Mouse (Mus musculus) limb, embryonic 14.5 days (tissue): ENCODE measurements around the gene Akt2. TPM values are rescaled to one million over a fixed set of nuclear protein-coding genes. Genes with fewer than 3 reads are reported as not detected.
A peak's percentile ranks its signal among the peaks of the same experiment; 100 is the strongest.

Source experiments
- ATAC-seq: fragments of 200-750 bp; cut with Nextera tagmentation; 2 replicates; pipeline ENCODE4 v1.8.0; 2017; ENCODE audit warnings: low read depth, moderate number of reproducible peaks, moderate TSS enrichment; ENCODE audit not compliant: low FRiP score
- DNase-seq: peaks from one replicate; pipeline ENCODE4 v3.0.0-alpha.2; 2015; ENCODE audit warnings: low spot score
- H3K27ac ChIP-seq: fragments of 300-500 bp; sonication (generic); replicated peaks from 2 replicates; pipeline ENCODE4 v1.5.1; 2014; ENCODE audit warnings: low read depth, mild to moderate bottlenecking, low read length, moderate library complexity, mixed read lengths
- H3K27me3 ChIP-seq: fragments of 300-500 bp; sonication (generic); 2 replicates; pipeline ENCODE4 v1.6.1; 2014; ENCODE audit warnings: low read length, mixed read lengths; ENCODE audit not compliant: control insufficient read depth, insufficient read depth
- H3K36me3 ChIP-seq: fragments of 300-500 bp; sonication (generic); 2 replicates; pipeline ENCODE4 v1.6.1; 2014; ENCODE audit warnings: mild to moderate bottlenecking, low read length, moderate library complexity, mixed read lengths; ENCODE audit not compliant: control insufficient read depth, insufficient read depth
- H3K4me1 ChIP-seq: fragments of 300-500 bp; sonication (generic); 2 replicates; pipeline ENCODE4 v1.6.1; 2014; ENCODE audit warnings: antibody characterized with exemption, low read length, mixed read lengths; ENCODE audit not compliant: control insufficient read depth, insufficient read depth
- H3K4me2 ChIP-seq: fragments of 300-500 bp; sonication (generic); replicated peaks from 2 replicates; pipeline ENCODE4 v1.6.1; 2014; ENCODE audit warnings: low read depth, mild to moderate bottlenecking, low read length, moderate library complexity; ENCODE audit not compliant: severe bottlenecking
- H3K4me3 ChIP-seq: fragments of 300-500 bp; sonication (generic); replicated peaks from 2 replicates; pipeline ENCODE4 v1.5.1; 2014; ENCODE audit warnings: low read length
- H3K9ac ChIP-seq: fragments of 300-500 bp; sonication (generic); 2 replicates; pipeline ENCODE4 v1.6.1; 2014; ENCODE audit warnings: mild to moderate bottlenecking, low read depth, low read length, moderate library complexity; ENCODE audit not compliant: severe bottlenecking
- H3K9me3 ChIP-seq: fragments of 300-500 bp; sonication (generic); 2 replicates; pipeline ENCODE4 v1.6.1; 2016; ENCODE audit warnings: low read length; ENCODE audit not compliant: control insufficient read depth
- POLR2A ChIP-seq: fragments of 200-500 bp; IDR thresholded peaks from 2 replicates; pipeline ENCODE4 v1.8.0; 2012; ENCODE audit warnings: inconsistent platforms, mild to moderate bottlenecking, moderate library complexity, borderline replicate concordance; ENCODE audit not compliant: insufficient read depth, insufficient read length; ENCODE audit errors: extremely low read depth
- WGBS: fragments of 180-500 bp; shearing (Covaris S2); extraction: QIAGEN DNeasy Blood & Tissue Kit; methylation state at CpG from one replicate; pipeline ENCODE4 v1.1.7; 2014; 5-methylcytosine and 5-hydroxymethylcytosine counted together
- polyA plus RNA-seq, 2 experiments: library from polyadenylated mRNA; depleted of rRNA in 1 of 2; stranded (reverse) in 1 of 2; unstranded in 1 of 2; fragments of >200 nt; fragmentation: Nextera tagmentation in 1 of 2; extraction: Ambion mirVana in 1 of 2; gene quantifications; 2 replicates each; pipeline versions ENCODE4 v1.2.1 to v1.2.3; 2012 to 2014

The Akt2 gene
- polyA plus RNA-seq, 2 experiments: 96.6 to 112 TPM

GRCm38 (mm10) chr7:27596586-27597503, 5.5 kb downstream of the Akt2 start:
- no peaks in the 10 kb centered on the region for H3K27me3 ChIP-seq
- DNase-seq (no peak), ATAC-seq (no peak)
- H3K4me1 ChIP-seq: peaks cover 21% of the 10 kb centered on the region; the same call in 1 of the 2 replicates
- H3K36me3 ChIP-seq: 0 out of 2 replicates have a peak, but pooled peaks cover 2% of the 10 kb centered on the region
- no peak overlapping the region for H3K4me3 ChIP-seq
- H3K4me2 ChIP-seq: no peak overlapping the region; the same call in 1 of the 2 replicates
- 55% methylated on average over 10 of the region's 10 CpGs for WGBS
- TF ChIP-seq POLR2A: no peak
- H3K9me3 ChIP-seq: no peaks in the 10 kb centered on the region
- H3K27ac ChIP-seq: peak overlapping the region; percentile 68
- H3K9ac ChIP-seq: peak overlapping the region; percentile 40

GRCm38 (mm10) chr7:27598053-27598452, 6.7 kb downstream of the Akt2 start:
- WGBS: 81% methylated on average over 7 of the region's 7 CpGs
- Histone ChIP-seq H3K36me3 (0 out of 2 replicates have a peak, but pooled peaks cover 2% of the 10 kb centered on the region), H3K4me1 (peaks cover 23% of the 10 kb centered on the region; the same call in 1 of the 2 replicates), H3K27ac (no peak overlapping the region), H3K9ac (no peak overlapping the region), H3K27me3 (no peaks in the 10 kb centered on the region), H3K4me2 (no peak overlapping the region), H3K4me3 (no peak overlapping the region), H3K9me3 (no peaks in the 10 kb centered on the region)
- no peak for TF ChIP-seq POLR2A
- DNase-seq (no peak), ATAC-seq (no peak)

DNA sequence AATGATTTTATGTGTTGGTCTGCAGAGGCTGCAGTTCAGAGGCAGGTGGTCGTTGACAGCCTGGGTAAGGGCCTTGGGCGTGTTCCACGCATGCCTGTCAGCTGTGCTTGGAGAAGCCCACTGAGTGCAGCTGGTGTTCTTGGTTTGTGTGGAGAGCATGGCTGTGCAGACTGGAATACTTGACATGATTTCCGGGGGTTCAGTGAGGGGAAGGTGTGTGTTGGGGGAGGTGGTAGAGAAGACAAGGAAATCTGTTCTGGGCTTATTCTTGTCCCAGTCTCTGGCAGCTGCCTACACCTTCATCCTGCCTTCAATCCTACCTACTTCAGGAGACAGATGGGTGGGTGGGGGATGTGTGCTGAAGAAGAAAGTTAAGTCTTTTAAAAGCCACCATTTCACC, 10.3 kb downstream of the Akt2 start:
- whole genome bisulfite sequencing: 55% methylated on average over 4 of the region's 4 CpGs
- no peak for DNase-seq
- Histone ChIP-seq H3K9ac (no peak overlapping the region), H3K36me3 (peaks cover 2% of the 10 kb centered on the region; the same call in 1 of the 2 replicates), H3K4me1 (peaks cover 36% of the 10 kb centered on the region), H3K27ac (0 out of 2 replicates have a peak overlapping the region, but pooled peaks have one; percentile 38), H3K4me2 (no peak overlapping the region), H3K27me3 (no peaks in the 10 kb centered on the region), H3K4me3 (no peak overlapping the region), H3K9me3 (no peaks in the 10 kb centered on the region)
- ATAC-seq: no peak
- no peak for TF ChIP-seq POLR2A

- TF ChIP-seq POLR2A: no peak
- ATAC-seq (no peak), DNase-seq (no peak)
- no peaks in the 10 kb centered on the region for H3K27me3 ChIP-seq
- peaks cover 32% of the 10 kb centered on the region for H3K4me1 ChIP-seq
- H3K4me2 ChIP-seq: no peak overlapping the region
- peaks cover 2% of the 10 kb centered on the region; the same call in 1 of the 2 replicates for H3K36me3 ChIP-seq
- no peak overlapping the region for H3K27ac ChIP-seq
- 75% methylated on average over 2 of the region's 2 CpGs for WGBS
- H3K4me3 ChIP-seq: no peak overlapping the region
- no peaks in the 10 kb centered on the region for H3K9me3 ChIP-seq
- no peak overlapping the region for H3K9ac ChIP-seq
These were observed 10.8 kb downstream of the Akt2 start for GRCm38 (mm10) chr7:27602161-27602560.

- no peak for ATAC-seq
- 77% methylated on average over 7 of the region's 7 CpGs for WGBS
- no peaks in the 10 kb centered on the region for H3K9me3 ChIP-seq
- no peak overlapping the region for H3K9ac ChIP-seq
- peaks cover 6% of the 10 kb centered on the region; the same call in 1 of the 2 replicates for H3K36me3 ChIP-seq
- peaks cover 32% of the 10 kb centered on the region for H3K4me1 ChIP-seq
- H3K4me3 ChIP-seq: no peak overlapping the region
- no peak for DNase-seq
- H3K4me2 ChIP-seq: no peak overlapping the region
- no peak overlapping the region for H3K27ac ChIP-seq
- H3K27me3 ChIP-seq: no peaks in the 10 kb centered on the region
- no peak for TF ChIP-seq POLR2A
These were observed 11.5 kb downstream of the Akt2 start for GRCm38 (mm10) chr7:27602835-27603234.
